Mouse (Mus musculus) embryonic stem cell, embryonic (primary cell): ENCODE results near the gene Gm17482.

Source experiments
- CTCF ChIA-PET, 4 experiments: fragments of 300-600 bp in 2 of 4; fragments of 350-600 bp in 2 of 4; sonication (Branson Sonifier 250); formaldehyde crosslinking; loops; one replicate each; lab custom pipeline; 2022; ENCODE audit warnings: inconsistent platforms in 2 of 4; lab: Charles Lee
- POLR2A ChIA-PET, 4 experiments: fragments of 300-600 bp in 2 of 4; fragments of 350-600 bp in 2 of 4; sonication (Branson Sonifier 250); formaldehyde crosslinking; loops; one replicate each; lab custom pipeline; 2022; ENCODE audit warnings: antibody characterized with exemption in 4 of 4, inconsistent platforms in 1 of 4; lab: Charles Lee

Gene Gm17482

DNA sequence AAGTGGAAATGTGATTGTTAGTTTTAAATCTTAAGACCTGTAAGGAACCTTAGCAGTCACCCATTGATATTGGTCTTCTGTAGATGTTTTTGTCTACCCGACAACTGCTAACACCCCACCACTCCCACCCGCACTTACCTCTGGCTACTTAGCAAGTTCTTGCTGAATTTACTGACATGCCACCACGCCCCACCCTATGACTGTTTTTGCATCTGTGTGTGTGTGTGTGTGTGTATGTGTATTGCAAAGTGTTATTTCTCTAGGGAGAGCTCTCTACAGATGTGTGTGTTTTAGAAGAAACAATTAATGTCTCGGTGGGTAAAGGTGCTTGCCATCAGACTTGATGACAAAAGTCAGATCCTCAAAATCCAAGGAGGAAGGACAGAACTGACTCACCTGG, at the start of gene Gm17482:
TSS of gene Gm17482 (plus strand) at position 301 of the 400 bp plus-strand sequence.
- POLR2A ChIA-PET, result interaction anchor here in 2 of 4 experiments (0.7 to 1.0 kb wide), 2 partner anchors 14 to 626 kb away, joined by 3 read pairs; partner anchors contain the start of gene Ift122 (in 1 of the 2)
- CTCF ChIA-PET, result interaction anchor here (0.6 to 3.6 kb wide), 66 partner anchors 8 to 1297 kb away, joined by 3 to 33 read pairs (median 4); partner anchors contain the start of gene Tamm41 (in 1 of the 4)

DNA sequence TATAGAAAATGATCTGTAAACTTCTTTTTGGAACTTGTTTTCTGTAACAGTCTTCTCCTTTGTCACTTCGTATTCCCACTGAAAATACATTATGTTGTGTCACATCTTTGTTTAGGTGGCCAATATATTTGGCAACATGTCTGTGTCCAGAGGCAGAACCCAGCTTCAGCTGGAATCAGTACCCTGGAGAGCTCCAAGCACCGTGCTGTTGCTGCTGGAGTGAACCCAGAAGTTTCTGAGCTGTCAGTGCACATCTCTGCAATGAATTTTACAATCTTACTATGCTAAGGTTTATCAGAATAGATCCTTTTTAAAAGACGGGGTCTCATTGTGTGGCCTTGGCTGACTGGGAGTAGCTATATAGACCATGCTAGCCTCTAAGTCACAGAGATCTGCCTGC, 48.3 kb upstream of the Gm17482 start:
- ChIA-PET POLR2A (interaction anchor here in 1 of 4 experiments (1.1 kb wide), 1 partner anchor 55 kb away, joined by 4 read pairs; no protein-coding TSS in a partner anchor), CTCF (interaction anchor here (0.6 to 1.3 kb wide), 11 partner anchors 9 to 1882 kb away, joined by 3 to 5 read pairs (median 4); no protein-coding TSS in a partner anchor)

DNA sequence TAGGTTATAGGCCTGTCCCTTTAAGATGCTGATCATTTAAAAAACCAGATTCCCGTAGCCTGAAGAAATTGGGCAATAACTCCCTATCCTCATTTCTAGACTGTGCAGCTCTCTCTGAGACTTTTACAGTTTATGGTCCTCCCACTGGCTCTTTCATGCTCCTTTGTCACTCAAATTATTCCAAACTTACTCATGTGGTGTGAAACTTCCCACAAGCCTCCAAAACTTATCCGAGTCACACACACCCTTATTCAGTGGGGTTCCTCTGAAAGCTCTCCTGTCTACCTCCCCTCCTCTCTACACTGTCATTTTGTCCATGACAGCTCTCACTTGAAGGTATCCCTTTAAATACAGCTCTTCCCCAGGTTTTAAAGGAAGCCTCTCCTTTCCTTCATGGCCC, 46.0 kb upstream of the Gm17482 start:
- POLR2A ChIA-PET, result no interaction called here
- CTCF ChIA-PET, result interaction anchor here in 1 of 4 experiments (1.4 kb wide), 1 partner anchor 581 kb away, joined by 3 read pairs; the partner anchor contains the start of gene Tmem40

GRCm38 (mm10) chr6:115191111-115191510, 36.0 kb upstream of the Gm17482 start:
- ChIA-PET POLR2A (no interaction called here), CTCF (interaction anchor here in 1 of 4 experiments (0.5 kb wide), 1 partner anchor 297 kb away, joined by 5 read pairs; no protein-coding TSS in a partner anchor)

- CTCF ChIA-PET, result interaction anchor here in 2 of 4 experiments (1.0 to 1.2 kb wide), 2 partner anchors 135 to 151 kb away, joined by 3 to 4 read pairs; no protein-coding TSS in a partner anchor
- POLR2A ChIA-PET, result no interaction called here
Measured at GRCm38 (mm10) chr6:115200753-115201152, 26.4 kb upstream of the Gm17482 start.

DNA sequence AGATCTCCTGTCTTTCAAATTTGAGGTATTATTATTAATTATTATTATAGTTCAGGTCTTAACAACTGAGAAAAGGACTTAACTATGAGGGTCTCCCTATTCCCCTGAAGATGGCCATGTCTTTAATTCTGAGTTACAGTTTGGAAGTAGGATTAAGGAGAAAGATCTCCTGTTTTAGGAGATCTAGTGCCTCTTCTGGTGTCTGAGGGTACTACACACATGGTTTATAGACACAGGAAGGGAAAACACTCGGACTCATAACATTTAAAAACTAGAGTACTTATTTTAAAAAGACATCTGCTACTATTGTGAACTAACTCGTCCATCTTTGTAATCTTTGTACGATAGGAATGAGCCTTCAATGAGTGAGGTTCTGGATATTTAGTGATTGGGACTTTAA, 24.1 kb upstream of the Gm17482 start:
- CTCF ChIA-PET, result interaction anchor here in 1 of 4 experiments (0.5 to 0.7 kb wide), 2 partner anchors 50 to 154 kb away, joined by 3 read pairs; no protein-coding TSS in a partner anchor
- POLR2A ChIA-PET, result no interaction called here

- ChIA-PET CTCF (interaction anchor here in 1 of 4 experiments (0.7 kb wide), 1 partner anchor 636 kb away, joined by 3 read pairs; no protein-coding TSS in a partner anchor), POLR2A (no interaction called here)
Measured at GRCm38 (mm10) chr6:115210187-115210586, 17.0 kb upstream of the Gm17482 start.

DNA sequence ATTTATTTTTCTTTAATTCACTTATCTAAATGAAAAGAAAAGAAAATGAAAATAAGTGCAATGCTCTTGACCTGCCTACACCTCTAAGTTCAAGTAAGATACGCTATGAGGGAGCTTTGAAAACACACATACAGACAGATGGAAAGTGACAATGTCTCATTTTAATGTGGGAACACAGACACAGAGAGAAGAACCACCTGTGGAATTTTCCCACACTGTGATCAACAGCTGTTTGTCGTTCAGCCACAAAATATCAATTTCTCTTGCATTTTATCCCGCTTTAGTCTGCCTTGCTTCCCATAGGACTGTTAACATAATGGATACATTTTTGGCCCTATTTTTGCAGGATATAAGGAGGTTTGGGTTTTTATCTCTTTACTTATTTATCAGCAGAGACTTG, 16.3 kb upstream of the Gm17482 start:
- CTCF ChIA-PET, result interaction anchor here in 2 of 4 experiments (0.5 to 0.6 kb wide), 2 partner anchors 117 to 268 kb away, joined by 4 to 5 read pairs; no protein-coding TSS in a partner anchor

DNA sequence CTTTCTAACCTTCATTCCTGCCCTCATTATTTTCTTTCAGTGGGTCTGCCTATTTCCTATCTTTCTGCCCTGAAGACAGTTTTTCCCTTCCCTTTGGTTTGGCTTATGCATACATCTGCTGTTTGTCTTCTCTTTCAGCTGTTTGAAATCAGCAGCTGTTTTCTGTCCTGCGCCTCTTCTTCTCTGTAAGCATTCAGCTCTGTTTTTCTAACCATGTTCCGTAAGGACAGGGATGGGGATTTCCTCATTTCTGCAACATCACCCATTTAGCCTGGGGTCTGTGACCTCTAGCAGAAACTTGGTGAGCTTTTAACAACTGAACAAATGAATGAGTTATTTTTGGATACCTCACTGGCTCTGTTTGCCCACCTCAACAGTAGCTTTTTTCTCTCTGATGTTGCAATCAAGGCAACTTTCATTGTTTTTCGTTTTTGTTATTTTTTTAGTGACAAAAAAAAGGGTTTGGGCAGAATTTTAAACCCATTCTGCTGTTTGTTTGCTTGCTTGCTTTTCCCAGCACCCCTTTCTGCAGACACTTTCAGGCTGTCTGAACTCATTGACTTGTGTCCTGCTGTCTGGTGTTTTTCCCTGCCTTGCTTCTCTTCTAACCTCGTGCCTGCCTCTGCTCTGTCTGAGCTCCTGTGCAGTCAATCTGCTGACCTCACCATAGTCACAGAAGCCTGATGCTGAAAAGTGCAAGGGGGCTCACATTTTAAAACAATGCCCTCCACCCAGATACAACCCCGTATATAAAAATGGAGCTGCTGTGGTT, 14.8 kb upstream of the Gm17482 start:
- POLR2A ChIA-PET, result interaction anchor here in 1 of 4 experiments (0.8 kb wide), 1 partner anchor 15 kb away, joined by 3 read pairs; the partner anchor contains the start of gene Gm17482
- CTCF ChIA-PET, result interaction anchor here in 2 of 4 experiments (0.9 to 1.4 kb wide), 3 partner anchors 15 to 146 kb away, joined by 3 to 6 read pairs (median 3); partner anchors contain the start of gene Gm17482 (in 2 of the 2)

More for the DNA sequence above, 16.3 kb upstream of the Gm17482 start:
- POLR2A ChIA-PET, result no interaction called here

- ChIA-PET POLR2A (interaction anchor here in 1 of 4 experiments (0.8 kb wide), 1 partner anchor 14 kb away, joined by 3 read pairs; the partner anchor contains the start of gene Gm17482), CTCF (interaction anchor here in 1 of 4 experiments (0.9 to 1.4 kb wide), 2 partner anchors 14 to 147 kb away, joined by 3 to 6 read pairs; partner anchors contain the start of gene Gm17482)
Measured at GRCm38 (mm10) chr6:115213129-115213528, 14.0 kb upstream of the Gm17482 start.

GRCm38 (mm10) chr6:115221215-115221641, 5.9 kb upstream of the Gm17482 start:
- ChIA-PET POLR2A (no interaction called here), CTCF (no interaction called here)

DNA sequence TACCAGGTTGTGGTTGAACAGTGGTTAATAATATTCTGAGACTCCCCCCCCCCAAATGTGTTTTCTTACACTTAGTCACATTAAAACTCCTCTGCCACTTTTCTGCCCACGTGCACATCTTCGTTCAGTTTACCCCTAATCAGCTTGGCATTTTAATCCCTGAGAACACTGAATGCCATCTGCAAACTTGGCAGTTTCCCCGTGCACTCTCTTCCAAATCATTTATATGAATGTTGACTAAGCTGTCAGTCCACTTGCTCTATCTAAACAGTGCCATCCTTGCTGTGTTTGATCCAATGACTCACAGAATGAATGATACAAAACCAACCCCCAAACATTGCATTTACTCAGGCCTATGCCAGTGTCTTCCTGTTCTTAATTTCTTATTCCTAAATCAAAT, 1.6 kb upstream of the Gm17482 start:
- ChIA-PET POLR2A (no interaction called here), CTCF (interaction anchor here in 1 of 4 experiments (3.6 kb wide), 1 partner anchor 43 kb away, joined by 33 read pairs; no protein-coding TSS in a partner anchor)

DNA sequence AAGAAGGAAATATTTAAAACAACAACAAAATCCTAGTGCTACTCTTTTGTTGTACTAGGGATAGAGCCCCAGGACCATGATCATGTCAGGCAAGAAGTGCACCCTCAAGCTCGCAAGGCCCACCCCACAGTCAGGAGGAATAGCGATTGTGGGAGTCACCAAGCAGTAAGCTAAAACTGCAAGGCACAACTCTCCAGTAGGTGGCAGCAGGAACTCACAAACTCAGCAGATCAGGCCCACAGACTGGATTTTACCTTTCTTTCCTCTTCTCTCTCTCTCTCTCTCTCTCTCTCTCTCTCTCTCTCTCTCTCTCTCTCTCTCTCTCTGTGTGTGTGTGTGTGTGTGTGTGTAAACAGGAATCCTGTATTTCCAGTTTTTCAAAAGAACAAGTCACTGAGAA, 386 bp downstream of the Gm17482 start:
- ChIA-PET POLR2A (interaction anchor here in 2 of 4 experiments (0.7 to 1.0 kb wide), 2 partner anchors 15 to 626 kb away, joined by 3 read pairs; partner anchors contain the start of gene Ift122 (in 1 of the 2)), CTCF (interaction anchor here (0.6 to 3.6 kb wide), 72 partner anchors 9 to 1298 kb away, joined by 3 to 33 read pairs (median 4); partner anchors contain the start of gene Tamm41 (in 1 of the 4))

DNA sequence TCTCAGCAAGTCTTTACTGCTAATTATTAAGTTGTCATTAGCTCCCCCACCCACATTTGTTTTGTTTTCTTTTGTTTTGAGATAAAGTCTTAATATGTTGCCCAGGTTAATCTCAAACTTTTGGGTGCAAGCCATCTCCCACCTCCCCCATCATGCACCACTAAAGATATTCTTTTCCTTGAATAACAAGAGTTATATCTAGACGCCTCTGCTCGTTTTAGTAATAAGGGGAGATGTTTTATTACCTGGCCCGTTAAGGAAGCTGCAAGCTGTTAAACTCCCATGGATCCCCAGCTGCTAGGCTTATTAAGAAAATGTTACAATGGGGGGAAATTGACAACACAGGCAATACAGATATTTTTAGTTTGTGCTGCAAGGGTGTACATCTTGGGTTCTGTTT, 3.4 kb downstream of the Gm17482 start:
- ChIA-PET POLR2A (no interaction called here), CTCF (no interaction called here)

DNA sequence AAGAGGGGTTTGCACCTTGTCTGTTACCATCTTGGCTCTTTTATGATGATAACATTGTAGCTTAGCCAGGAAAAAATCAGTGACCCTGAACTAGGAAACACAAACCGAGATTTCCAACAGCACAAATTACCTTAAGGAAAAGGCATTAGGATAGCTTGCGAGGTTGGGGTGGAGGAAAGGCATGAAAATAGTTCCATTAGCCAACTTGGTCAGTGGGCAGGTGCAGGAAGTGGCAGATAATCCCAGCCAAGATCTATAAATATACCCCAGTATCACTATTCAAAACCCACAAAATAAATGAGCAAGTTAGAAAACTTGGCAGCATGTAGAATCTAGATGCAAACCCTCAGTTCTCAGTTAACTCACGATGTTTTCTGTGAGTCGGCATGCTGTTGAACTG, 4.7 kb downstream of the Gm17482 start:
- ChIA-PET POLR2A (no interaction called here), CTCF (no interaction called here)

- ChIA-PET CTCF (interaction anchor here in 1 of 4 experiments (0.7 kb wide), 1 partner anchor 406 kb away, joined by 3 read pairs; no protein-coding TSS in a partner anchor), POLR2A (no interaction called here)
Measured at GRCm38 (mm10) chr6:115232562-115232961, 5.4 kb downstream of the Gm17482 start.

DNA sequence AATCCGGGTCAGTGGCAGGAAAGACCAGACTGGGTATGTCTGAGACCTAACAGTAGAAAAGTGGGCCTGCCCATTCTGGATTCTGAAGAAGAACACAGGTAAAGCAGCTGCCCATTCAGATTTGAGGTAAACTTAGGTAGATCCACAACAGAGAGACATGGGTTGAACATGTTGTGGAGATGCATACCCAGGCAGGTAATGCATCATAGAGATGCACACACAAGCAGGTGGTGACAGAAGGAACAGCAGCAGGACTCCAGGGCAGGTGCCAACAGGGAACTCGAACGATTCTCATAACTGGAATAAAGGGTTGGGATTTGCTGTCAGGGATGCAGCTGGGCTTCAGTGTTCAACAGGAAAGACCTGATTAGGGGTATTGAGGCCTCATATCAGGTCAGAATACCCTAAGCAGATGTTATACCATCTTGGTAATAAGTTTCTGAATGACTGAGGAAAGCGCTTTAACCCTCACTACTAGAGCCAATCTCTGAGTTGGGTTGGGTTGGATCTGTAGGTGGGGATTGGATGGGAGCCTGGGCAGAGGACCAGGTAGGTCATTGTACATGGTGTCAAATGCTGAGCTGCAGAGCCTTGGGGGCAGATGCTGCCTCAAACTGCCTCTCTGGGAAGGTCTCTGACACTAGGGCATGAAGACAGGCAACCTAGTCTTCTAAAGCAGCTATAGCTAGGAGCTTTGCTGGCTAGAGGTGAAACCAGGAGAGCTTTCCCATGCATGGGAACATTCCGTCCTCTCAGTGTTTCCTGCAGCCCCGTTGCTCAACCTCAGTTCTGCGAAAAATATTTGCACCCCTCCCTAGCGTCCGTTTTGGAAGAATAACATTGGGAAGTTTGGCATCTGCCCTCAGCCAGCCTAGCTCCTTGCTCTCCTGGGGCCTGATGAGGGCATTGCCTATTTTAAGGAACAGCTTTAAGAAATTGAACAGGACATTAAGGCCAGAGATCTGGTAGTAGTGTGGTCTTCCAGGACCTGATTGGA, 11.2 kb downstream of the Gm17482 start:
- ChIA-PET POLR2A (no interaction called here), CTCF (no interaction called here)

- ChIA-PET CTCF (no interaction called here), POLR2A (no interaction called here)
Measured at GRCm38 (mm10) chr6:115239335-115239734, 12.2 kb downstream of the Gm17482 start.
